Mouse (Mus musculus) brain, embryonic 14.5 days (tissue): ENCODE measurements around the gene Tpst2.

ENCODE experiments used
- CTCF ChIP-seq: fragments of 200-500 bp; IDR thresholded peaks from 2 replicates; pipeline ENCODE4 v1.5.1; 2012; ENCODE audit warnings: inconsistent platforms, mild to moderate bottlenecking, moderate library complexity, borderline replicate concordance; ENCODE audit not compliant: insufficient read depth, insufficient read length; ENCODE audit errors: extremely low read depth
- POLR2A ChIP-seq: fragments of 200-500 bp; IDR thresholded peaks from 2 replicates; pipeline ENCODE4 v1.6.1; 2012; ENCODE audit warnings: mild to moderate bottlenecking, inconsistent platforms, borderline replicate concordance; ENCODE audit not compliant: poor library complexity, insufficient read depth, insufficient read length, severe bottlenecking; ENCODE audit errors: extremely low read depth

- TF ChIP-seq CTCF (no peak), POLR2A (no peak)
These were observed 18.2 kb downstream of the Tpst2 start for GRCm38 (mm10) chr5:112294696-112295095.
